Mouse (Mus musculus) liver, adult 2 months (tissue): ENCODE data around the gene Bcl9l.

Source experiments
- CTCF ChIP-seq: fragments of 200-500 bp; IDR thresholded peaks from 2 replicates; pipeline ENCODE4 v1.5.1; 2011; ENCODE audit warnings: low read depth, low read length, control low read depth
- POLR2A ChIP-seq: fragments of 200-500 bp; IDR thresholded peaks from 2 replicates; pipeline ENCODE4 v1.6.1; 2011; ENCODE audit warnings: low read length, control low read depth; ENCODE audit not compliant: insufficient read depth; ENCODE audit errors: extremely low read depth

DNA sequence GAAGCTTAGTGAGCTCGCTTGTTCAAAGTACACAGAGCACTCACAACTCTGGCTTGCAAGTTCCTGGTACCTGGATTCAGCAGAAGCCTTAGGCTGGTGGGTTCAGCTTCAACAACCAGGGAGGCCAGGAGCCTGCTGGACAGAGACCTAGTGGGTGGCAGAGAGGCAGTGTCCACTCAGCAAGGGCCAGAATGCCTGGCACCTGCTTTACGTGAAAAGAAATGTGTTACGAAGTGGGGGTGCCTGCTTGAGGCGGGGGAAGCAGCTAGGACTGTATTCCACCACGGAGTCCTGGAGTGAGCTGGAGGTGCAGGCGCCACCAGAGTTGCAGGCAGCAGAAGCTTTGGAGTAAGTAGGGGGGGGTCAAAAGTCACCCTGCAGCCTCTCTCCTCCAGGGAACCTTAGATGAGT is 2.5 kb downstream of the Bcl9l start:
- TF ChIP-seq CTCF (no peak), POLR2A (no peak)
